Mouse (Mus musculus) heart, adult 11 months (tissue): Measurements from ENCODE around the gene Trp53bp1.

ENCODE experiments used
- DNase-seq: peaks from one replicate; pipeline ENCODE4 v3.0.0; 2022

The Trp53bp1 gene

GRCm38 (mm10) chr2:121271236-121271927 lies at the start of gene Trp53bp1:
Gene Trp53bp1, minus strand, starts transcription at chr2:121271407.
- DNase-seq, result peak; percentile 100

DNA sequence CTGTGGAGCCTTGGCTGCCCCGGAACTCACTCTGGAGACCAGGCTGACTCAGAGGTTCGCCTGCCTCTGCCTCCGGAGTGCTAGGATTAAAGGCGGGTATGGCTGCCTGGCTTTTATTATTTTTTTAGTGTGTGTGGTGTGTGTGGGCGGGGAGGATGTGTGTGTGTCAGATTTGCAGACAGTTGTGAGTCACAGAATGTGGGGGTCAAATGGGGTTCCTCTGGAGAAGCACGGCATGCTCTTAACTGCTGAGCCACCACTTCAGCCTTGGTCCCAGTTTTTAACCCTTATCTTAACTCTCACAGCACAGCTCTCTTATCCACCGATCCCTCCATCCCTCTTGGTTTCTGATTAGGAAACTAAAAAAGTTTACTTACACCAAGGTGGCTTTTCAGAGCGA lies 45.1 kb upstream of the Trp53bp1 start:
- DNase-seq, result no peak

DNA sequence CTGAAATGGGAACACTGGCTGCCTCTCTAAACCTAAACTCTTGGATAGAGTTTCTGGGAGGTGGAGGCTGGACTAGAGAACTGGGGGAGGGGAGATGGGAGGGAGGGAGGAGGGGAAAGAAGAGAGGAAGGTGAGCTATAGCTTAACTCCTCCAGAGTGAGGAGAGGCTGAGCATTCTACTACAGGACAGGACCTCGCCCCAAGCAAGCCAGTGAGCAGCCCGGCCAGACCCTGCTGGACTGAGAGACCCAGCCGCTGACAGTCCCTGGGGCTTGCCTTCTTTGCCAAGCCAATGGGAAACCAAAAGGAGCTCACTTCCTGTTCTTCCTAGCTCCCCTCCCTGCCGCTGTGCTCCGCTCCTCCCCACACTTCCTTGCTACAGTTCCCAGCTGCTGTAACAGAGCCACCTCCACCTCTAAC lies 37.8 kb upstream of the Trp53bp1 start:
- DNase-seq, result peak; percentile 98

- no peak for DNase-seq
Measured at GRCm38 (mm10) chr2:121300036-121300435, 28.8 kb upstream of the Trp53bp1 start.

DNA sequence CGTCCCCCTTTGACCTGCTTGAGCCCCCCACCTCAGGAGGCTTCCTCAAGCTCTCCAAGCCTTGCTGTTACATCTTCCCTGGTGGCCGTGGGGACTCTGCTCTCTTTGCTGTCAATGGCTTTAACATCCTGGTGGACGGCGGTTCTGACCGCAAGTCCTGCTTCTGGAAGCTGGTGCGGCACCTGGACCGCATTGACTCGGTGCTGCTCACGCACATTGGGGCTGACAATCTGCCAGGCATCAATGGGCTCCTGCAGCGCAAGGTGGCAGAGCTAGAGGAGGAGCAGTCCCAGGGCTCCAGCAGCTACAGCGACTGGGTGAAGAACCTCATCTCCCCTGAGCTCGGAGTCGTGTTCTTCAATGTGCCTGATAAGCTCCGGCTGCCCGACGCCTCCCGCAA lies 28.3 kb upstream of the Trp53bp1 start:
- no peak for DNase-seq

- no peak for DNase-seq
Measured at GRCm38 (mm10) chr2:121298131-121298530, 26.9 kb upstream of the Trp53bp1 start.

- no peak for DNase-seq
Measured at GRCm38 (mm10) chr2:121297701-121298100, 26.5 kb upstream of the Trp53bp1 start.

DNA sequence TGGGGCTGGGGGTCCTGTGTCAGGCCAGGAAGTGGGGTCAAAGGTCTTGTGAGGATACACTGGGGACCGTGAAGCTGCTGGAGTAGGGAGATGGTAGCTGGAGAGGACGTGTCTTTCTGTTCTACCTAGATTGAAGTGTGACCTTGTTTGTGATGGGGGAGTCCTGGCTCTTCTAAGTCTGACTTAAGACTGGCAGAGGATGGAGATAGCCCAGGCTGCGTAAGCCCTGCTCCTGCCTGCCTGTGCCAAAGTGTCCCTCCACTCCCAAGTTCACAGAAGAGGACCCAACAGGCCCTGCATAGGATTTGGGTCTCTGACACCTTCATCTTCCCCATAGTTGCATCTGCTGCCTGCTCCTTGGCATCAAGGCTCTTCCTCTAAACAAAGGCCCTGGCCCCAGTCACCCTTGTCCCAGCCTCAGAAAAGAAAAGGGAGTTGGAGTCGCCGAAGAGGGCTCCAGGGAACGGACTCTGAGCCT lies 25.6 kb upstream of the Trp53bp1 start:
- peak; percentile 88 for DNase-seq

DNA sequence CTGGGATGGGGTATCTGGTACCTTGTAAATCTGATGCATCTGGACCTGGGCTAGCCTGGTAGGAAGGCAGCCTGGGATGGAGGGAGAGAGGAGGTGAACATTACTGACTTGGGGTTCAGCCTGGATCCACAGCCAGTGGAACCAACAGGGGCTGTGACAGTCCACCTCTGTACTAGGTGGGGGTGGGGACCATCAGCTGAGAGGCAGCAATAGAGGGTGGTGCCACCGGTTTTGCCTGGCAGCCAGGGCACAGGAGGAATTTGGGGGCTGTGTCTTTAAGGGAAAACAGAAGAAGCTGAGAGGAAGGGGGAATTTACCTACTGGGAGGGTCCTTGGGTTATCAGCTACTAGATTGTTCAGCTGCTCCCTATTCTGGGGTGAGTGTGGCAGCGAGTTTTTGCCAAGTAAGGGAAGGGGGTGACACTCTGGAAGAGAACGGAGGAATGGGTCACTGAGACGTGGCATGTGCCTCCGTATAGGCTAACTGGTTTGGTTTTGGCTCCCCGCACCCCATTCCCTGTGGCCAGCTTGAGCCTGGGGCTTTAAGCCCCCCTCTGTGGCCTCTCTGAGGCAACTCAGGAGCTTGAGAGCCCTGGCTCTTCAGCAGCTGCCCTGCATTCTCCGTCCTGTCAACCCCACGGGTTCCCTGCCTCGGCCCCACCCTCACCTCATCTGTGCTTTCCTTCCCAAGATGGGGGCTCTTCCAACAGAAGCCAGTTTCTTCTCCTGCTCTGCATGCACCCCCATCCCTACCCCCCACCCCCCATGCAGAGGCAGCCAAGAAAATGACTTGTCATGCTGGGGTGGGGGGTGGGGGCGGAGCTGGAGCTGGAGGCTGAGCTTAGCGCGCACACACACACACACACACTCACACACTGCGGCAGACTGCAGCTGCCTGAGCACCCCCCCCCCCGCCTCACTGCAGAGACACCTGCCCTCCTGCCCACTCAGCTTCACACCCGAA lies 24.7 kb upstream of the Trp53bp1 start:
- peak; percentile 95 for DNase-seq

DNA sequence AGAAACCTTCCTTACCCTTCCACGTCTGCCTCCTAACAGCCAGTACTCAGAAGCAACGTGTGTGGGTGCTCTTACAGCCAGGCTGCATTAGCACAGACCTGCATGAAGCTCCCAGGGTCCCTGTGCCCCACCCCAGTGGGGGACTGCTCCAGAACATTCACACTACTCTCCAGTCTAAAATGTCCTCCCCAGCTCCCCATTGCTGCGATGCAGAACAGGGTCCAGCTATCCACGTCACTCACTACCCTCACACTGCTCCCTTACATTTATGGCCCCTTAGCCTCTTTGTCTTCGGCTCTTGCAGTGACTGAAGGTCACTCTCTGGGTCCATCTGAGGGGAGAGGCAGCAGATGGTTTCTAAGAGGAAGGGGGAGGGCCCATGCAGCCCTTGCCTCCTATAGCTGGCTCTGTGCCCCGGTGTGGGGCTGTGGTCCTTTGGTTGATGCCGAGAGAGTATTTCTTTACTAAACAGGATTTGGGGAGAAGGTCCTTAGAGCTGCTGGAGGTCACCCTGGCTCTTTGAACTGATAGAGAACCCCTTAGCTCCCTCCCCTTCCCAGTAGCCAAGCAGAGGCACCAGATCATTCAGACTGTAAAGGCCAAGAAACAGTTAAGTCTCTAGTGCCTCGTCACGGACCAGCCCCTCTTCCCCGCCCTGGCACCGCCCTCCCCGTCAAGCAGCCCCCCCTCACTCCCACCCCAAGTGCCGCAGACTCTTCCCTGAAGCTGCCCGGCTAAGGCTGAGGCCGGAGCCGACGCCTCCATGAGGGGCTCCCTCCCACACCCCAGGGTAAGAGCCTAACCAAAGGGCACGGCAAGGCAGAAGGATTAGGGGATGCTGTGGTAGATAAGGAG lies 23.8 kb upstream of the Trp53bp1 start:
- peak; percentile 97 for DNase-seq

DNA sequence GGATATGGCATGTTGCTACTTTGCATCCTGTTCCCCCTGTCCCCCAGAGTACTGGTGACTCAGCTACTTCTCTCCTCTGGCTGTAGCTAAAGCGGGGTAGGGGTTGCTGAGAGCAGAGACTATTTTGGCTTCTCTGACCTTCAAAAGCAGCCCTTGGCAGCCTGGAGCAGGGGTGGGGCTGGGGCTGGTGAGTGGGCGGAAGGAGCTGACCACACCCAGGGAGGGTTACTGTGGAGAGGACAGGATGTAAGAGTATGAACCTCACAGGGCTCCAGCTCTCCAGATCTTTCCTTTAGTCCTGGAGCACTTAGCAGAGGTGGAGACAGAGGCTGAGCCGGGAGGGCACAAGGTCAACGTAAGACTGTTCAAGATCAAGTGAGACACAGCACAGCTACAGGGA lies 23.0 kb upstream of the Trp53bp1 start:
- DNase-seq, result peak; percentile 98

DNA sequence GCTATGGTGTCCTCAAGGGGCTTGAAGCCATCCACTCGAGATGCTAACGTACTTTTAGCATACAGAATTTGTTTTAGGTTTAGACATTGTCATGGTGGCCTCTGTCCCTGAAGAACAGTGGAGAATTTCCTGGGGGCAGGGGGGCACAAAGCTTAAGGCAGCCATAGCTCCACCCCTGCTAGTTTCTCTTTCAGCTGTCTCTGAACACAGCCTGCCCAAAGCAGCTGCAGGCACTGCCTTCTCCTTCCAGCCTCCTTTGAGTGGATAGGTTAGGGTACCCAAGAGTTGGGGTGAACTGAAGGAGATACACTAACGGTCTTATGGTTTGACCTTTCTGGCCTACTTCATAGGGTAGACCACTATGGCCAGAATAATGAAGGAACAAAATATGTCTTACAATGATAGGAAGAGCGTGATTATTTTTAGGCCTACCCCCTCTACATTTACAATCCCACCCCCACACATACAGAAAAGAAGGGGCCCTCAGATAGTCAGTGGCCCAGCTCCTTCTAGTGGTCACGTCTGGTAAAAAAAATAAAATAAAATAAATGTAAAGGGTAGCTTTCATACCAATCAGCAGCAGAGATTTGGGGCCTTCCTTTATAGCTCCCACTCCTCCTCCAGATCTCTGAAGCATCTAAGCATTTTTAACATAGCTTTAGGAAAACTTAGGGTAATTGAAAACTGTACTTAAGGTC lies 21.3 kb upstream of the Trp53bp1 start:
- no peak for DNase-seq

DNA sequence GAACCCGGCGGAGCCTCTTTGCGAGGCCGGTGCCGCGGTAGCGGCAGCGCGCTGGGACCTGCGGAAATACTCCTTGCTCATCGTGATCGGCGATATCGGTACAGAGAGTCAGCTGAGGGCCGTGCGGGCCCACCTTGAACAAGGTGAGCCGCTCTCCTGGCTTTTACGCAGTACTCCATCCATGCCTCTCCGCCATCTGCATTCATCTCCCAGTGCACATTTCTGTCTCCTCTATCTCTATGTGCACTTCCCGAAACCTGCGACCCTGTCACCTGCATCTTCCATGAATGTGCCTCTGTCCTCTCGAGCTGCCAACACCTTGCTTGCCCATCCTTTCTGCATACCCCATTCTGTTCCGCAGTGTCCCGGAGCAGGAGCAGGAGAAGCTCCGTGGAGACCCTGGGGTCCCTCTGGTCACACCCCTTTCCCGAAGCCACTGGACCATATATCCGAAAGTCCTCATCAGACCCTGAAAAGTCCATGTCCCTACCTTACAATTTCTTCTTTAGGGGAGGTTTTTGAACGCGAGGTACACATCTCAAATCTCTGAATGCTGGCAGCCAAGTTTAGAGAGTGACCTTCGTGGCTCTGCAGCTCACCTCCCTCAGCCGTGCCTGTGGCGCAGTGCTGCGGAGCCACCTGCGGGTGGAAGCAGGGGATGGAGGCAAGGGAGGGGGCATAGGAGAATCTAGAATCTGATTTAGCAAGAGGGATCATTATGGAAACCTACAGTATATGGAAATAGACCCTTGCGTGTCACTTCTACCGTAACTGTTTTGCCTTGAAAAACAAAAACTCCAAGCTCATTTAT lies 18.7 kb upstream of the Trp53bp1 start:
- peak; percentile 86 for DNase-seq

- peak; percentile 99 for DNase-seq
Measured at GRCm38 (mm10) chr2:121288901-121289729, 17.9 kb upstream of the Trp53bp1 start, which contains the start of gene Map1a. Gene Map1a, plus strand, starts transcription at chr2:121289600.

- peak; percentile 67 for DNase-seq
Measured at GRCm38 (mm10) chr2:121287850-121288249, 16.6 kb upstream of the Trp53bp1 start.

DNA sequence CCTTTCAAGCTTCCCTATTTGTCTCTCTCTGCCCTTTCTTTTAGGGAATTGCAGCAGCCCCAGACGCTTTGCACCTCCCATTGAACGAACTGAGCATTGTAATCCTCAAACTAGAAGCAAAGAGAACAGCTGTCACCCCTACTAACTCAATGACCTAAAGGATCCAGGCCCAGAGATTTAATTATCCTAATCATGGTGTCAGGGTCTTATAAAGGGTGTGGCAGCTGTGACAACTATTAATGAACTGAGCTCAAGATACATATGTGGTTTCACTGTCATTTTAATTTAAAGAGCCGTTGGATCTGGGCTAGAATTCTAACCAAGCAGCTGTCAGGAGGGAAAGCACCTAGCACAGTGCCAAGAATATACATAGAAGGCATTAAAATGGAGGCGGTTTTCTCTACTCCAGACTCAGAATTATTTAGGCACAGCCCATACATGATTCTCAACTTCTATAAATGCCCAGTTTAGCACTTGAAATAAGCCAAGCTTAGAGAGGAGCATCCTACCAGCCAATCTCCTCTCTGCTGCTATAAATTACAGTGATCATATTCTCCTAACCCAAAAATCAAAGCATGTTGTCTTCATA lies 815 bp upstream of the Trp53bp1 start:
- DNase-seq, result no peak

GRCm38 (mm10) chr2:121270521-121271235 lies 529 bp downstream of the Trp53bp1 start:
- DNase-seq, result no peak

DNA sequence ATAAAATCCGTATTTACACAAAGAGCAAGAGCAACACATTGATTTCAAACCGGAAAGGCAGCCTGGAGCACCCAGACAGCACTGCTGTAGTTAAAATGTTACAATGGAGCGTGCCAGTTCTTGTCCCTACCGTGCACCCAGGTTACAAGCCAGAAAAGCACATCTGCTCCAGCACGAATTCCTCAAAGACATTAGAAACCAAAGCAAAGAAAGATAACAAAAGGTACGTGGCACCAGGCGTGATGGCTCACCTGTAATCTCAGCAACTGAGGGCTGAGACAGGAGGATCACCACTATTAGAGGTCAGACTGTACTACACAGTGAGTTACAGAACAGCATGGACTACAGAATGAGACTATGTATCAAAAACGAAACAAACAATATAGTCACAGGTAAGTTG lies 2.8 kb downstream of the Trp53bp1 start:
- peak; percentile 82 for DNase-seq

DNA sequence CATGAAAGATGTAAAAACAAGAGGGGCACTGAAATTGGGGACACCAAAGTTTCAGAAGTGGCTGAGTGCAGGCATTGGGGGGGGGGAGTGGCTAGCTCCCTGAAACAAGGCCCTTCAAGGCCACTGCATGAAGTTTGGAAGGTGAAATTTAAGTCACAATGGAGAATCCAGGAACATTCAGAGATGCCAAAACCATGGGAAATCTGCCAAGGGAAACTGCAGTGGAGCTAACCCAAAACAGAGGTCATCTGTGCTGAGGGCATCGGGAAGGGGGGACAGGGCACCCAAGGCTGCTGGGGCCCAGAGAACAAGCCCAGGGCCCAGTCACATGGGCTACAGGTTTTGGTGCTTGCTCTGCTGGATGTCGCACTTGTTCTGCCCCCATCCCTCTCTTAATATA lies 21.4 kb downstream of the Trp53bp1 start:
- DNase-seq, result no peak
